Mouse (Mus musculus) stomach, postnatal 0 days (tissue): ENCODE measurements around the gene Olfr410.

Source experiments
- CTCF ChIP-seq: IDR thresholded peaks from 2 replicates; pipeline ENCODE4 v1.5.1; 2016; ENCODE audit warnings: antibody characterized with exemption, low read depth, mild to moderate bottlenecking, moderate library complexity
- EP300 ChIP-seq: optimal IDR thresholded peaks from 2 replicates; pipeline ENCODE3; 2016; ENCODE audit warnings: antibody characterized with exemption

GRCm38 (mm10) chr11:74287256-74287655 lies 50.6 kb downstream of the Olfr410 start:
- TF ChIP-seq EP300, result no peak
- no peak for TF ChIP-seq CTCF
